Mouse (Mus musculus) CH12F3 (cell line): Measurements from ENCODE around the gene Rfx4.

Experiments used
- in situ Hi-C: fragments of 300-500 bp; cut with MboI; formaldehyde crosslinking; loops from 2 replicates; pipeline ENCODE4 v1.14.3; 2020; ENCODE audit warnings: low sequenced_read_pairs

The Rfx4 gene

GRCm38 (mm10) chr10:84757426-84758199, 1.8 kb downstream of the Rfx4 start:
- in situ Hi-C loops, result no loop called here

DNA sequence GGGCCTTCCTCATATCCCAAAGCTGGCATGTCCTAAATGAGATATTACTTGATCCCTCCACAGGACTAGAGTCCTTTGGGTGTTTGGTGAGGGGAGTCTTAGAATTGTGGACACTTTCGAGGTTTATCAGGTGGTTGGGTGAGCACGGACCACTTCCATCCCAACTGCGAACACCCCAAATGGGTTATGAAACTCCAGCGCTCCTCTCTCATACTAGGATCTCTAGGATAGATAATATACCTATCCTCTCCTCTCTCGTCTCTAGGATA, 2.3 kb downstream of the Rfx4 start:
- in situ Hi-C loops, result no loop called here

DNA sequence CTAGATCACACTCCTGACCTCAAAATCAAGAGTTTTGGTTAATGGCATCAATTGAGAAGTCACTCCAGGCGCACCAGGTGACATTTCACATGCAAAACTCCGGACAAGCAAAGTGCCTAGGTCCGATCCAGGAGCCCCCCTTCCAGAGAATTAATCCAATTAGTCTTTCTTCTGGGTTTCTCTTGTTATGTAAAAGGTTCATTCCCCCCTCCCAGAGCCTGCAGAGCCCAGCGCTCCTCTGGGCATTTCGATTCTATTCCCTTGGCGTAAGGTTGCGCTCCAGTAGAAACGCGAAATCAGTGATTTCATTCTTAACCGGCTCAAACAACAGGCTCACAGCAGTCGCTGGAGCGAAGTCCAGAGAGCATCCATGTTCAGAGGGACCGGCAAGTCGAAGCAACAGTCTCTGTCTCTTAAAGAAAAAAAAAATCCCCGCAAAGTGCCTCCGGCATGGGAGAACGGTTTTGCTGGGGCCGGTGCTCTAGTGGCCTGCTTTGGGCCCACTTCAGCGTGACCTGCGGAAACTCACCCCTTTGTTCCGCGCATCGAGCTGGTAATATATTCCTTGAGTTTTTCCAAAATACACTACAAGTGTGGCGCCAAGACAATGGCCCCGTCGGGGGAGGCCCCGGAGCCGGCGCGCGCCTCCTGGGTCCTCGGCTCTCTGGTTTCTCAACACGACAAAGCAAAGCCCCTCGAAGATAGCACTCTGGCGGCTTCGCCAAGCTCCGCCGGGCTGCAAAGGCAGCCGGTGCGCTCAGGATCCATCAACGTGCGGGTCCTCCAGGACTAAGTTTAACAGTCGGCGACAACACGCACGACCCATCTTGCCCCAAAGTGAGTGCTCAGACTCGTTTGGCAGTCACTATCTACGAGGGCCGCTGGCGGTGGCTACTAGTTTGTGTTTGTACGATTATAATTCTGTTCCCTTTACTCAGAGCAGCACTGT, 2.9 kb downstream of the Rfx4 start:
- in situ Hi-C loops, result no loop called here

DNA sequence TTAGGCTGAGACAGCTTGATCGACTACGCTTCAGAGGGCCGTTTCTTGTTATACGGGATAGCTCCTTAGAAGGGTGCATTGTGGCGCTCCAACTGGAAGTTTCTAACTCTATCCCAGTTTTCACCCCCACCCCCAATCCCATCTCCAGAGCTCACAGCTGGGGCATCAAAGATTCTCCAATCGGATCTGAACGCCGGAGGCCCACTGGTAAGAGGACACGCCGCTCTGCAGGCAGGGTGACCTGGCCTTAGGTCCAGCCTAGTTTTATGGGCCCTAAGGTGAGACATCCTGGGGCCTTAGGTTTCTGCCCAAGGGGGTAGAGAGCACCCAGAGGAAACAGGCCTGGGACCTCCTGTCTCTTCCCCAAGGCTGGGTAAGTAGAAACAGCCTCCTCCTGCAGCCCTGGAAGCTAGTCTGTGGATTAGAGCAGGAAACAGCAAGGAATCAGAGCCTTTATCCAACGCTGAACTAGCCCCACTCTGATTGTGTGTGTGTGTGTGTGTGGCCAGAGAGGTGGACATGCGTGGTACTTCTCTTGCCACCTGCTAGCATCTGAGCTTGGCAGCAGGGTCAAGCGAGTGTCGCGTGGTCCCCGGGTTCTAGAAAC, 3.8 kb downstream of the Rfx4 start:
- in situ Hi-C loops, result no loop called here

DNA sequence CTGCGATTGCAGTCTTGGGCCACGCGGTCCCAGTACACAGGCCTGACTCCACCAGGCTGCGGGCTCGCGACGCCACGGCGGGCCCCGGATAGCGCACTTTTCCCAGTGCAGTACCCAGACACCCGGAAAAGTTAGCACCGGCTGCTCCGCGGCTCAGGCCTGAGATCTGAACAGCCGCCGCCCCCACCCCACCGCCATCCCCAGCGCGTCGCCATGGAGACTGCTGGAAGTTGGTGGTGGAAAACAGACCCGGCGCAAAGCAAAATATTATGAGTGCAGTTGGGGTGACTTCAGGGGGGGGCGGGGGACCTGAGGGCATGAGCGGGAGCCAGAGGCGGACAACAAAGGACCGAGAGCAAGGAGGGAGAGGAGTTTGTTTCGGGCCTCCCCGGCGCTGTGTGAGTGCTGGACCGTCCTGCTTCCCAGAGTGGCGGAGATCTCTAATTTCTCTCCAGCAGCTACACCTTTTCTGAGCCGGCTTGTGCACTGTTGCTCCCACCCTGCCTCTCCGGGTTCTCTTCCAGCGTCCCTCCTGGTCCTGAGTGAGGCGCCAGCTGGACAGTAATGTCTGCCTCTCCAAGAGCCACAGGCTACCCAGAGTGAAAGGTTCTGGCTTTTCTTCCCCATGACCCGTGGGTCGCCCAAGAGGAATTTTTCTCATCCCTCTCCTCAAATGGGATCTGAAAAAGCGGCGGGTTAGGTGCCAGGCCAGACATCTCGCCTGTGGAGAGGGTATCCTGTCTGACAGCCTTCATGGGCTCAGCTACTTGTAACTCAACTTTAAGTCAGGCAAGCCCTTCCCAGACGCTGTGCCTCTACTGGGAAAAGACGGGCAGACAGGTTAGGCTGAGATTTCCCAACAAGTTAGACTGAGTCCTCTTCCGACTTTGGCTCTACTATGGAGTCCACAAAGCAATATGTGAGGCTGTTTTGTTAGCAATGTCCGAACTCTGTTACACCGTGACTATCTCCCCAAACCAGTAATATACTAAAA, 4.6 kb downstream of the Rfx4 start:
- in situ Hi-C loops, result no loop called here

GRCm38 (mm10) chr10:84768766-84769165, 12.9 kb downstream of the Rfx4 start:
- in situ Hi-C loops, result no loop called here

DNA sequence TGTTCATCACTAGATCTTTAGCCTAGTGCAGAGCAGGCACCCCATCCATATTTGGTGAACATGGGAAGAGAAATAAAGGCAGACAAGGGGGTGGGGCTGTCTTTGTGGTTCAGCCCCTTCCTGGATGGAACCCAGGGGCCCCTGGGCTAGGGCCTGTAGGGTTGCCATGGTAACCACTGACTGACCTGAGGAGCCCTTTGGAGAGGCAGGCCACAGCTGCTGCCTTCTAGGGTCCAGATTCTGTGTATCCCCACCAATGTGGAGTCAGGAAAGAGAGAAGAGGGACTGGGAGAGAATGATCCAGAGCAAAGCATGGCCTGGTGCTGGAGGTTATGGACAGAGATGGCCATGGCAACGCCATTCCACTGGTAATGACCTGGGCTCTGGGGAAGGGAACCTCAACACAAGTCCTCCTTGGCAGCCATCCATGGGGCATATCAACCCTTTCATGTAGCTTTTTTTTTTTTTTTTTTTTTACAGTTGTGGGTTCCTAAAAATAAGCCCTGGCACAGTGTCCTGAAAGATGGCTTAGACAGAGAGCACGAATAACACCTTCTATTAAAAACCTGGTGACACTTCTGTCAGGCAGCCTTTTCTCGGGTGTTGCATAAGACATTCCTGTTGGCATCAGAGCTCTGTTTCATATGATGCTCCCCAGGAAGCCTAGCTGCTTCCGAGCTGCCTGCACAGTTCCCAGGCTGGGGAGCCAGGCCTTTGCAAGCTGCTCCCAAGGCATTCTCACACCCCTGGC, 16.7 kb downstream of the Rfx4 start:
- in situ Hi-C loops, result no loop called here

- in situ Hi-C loops, result no loop called here
Observed at GRCm38 (mm10) chr10:84773889-84774288, 18.0 kb downstream of the Rfx4 start.

GRCm38 (mm10) chr10:84774573-84774972, 18.7 kb downstream of the Rfx4 start:
- in situ Hi-C loops, result no loop called here

DNA sequence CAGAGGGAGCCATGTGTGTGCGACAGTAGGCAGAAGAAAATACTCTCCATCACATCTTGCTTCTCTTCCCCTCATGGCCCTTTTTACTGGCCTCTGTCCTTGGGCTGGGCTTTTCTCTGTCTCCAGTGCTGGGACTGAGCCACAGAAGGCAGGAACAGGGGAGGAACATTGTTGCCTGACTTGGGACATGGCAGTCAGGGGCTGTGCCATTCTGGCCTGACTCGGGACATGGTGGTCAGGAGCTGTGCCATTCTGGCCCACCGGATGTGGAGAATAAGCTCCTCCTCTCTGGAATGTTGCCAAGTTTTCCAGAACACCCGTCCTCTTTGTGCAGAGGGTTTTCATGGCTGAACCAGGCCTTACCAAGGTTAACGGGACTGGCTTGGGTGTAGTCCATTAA, 21.2 kb downstream of the Rfx4 start:
- in situ Hi-C loops, result no loop called here

DNA sequence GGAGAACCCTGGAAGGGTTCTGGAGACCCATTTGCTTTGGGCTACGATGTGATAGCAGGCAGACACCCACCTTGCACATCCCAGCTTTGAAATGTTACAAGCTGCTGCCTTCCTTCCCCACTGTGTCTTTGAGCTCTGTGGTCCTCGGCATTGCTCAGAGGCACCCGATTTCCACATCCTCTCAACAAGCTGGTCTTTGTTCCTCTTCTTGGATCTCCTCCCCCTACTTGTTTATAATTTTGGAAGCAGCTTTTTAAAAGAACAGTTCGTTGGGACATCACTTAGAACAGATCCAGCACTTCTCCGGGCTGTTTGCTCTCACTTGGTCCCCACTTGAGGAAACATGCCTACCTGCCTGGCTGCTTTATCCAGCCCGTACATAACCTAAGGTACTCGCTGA, 22.1 kb downstream of the Rfx4 start:
- in situ Hi-C loops, result no loop called here

GRCm38 (mm10) chr10:84780828-84781227, 25.0 kb downstream of the Rfx4 start:
- in situ Hi-C loops, result no loop called here

GRCm38 (mm10) chr10:84785339-84785738, 29.5 kb downstream of the Rfx4 start:
- in situ Hi-C loops, result no loop called here

DNA sequence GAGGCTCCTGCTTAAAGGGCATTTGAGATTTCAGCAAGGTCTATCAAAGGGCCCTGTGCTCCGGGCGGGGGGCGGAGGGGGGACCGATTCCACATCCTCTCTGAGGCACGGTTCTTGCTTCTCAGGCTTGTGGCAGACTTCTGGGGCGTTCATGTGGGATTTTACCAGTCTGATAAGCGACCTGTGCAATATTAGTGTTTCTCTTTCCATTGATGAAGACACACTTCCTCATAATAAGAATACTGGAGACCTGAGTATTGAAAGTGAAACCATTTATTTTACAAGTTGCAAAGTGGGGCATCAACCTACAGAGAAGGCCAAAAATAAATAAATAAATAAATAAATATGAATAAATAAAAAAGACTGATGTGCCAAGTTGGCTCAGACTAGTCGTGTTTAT, 34.5 kb downstream of the Rfx4 start:
- in situ Hi-C loops, result no loop called here

GRCm38 (mm10) chr10:84791181-84791580, 35.3 kb downstream of the Rfx4 start:
- in situ Hi-C loops, result no loop called here

- in situ Hi-C loops, result no loop called here
Observed at GRCm38 (mm10) chr10:84801521-84801920, 45.7 kb downstream of the Rfx4 start.

GRCm38 (mm10) chr10:84803216-84803844, 47.5 kb downstream of the Rfx4 start:
- in situ Hi-C loops, result no loop called here

DNA sequence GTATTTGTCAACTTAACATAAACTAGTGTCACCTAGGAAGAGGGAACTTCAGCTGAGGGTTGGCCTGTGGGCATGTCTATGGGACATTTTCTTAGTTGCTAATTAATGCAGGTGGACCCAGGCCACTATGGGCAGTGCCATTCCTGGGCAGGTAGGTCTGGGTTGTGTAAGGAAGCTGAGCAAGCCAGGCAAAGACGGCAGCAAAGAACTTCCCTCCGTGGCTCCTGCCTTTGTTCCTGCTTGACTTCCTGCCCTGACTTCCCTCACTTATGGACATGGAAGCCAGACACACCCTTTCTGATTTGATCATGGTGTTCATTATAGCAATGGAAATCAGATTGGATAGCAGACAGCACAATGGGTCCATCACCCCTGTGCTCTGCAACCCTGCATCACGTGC, 49.7 kb downstream of the Rfx4 start:
- in situ Hi-C loops, result no loop called here

GRCm38 (mm10) chr10:84807206-84807605, 51.3 kb downstream of the Rfx4 start:
- in situ Hi-C loops, result no loop called here
